Mouse (Mus musculus): ENCODE data around the gene Pnmal2.

DNA sequence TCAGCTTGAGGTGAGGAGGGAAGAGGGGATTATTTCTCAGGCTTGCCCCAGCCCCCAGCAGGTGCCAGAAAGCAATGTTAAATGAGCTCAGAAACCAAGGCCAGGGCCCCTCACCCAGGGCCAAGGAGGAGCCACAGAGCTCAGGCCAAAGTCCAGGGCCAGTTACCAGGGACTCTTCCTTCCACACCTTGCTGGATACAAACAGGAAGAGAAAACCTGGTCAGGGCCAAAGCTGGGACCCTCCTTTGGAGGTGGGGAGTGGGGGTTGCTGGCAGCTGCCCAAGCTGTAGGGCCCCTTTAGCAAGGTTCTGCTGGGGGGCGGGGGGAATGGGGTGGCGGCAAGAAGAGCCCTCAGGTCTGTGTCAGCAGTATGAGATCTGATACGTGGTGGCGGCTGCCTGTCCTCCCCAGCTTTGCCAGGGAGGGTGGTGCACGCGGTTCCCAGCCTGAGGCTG is 22.6 kb upstream of the Pnmal2 start:
- TF ChIP-seq CTCF (IDR thresholded peaks at IDR 0.05; ENCODE audit: extremely low read depth, insufficient read depth, insufficient read length, insufficient replicate concordance) (no peak), POLR2A (IDR thresholded peaks at IDR 0.05; ENCODE audit: low read depth, low read length) (no peak)
